Mouse (Mus musculus): ENCODE results near the gene Gm9639. TPM values are rescaled to one million over a fixed set of nuclear protein-coding genes. Genes with fewer than 3 reads are reported as not detected.

The Gm9639 gene
- polyA plus RNA-seq, 1 experiment from 2014 or later: not detected

Other genes starting within 250 kb of the Gm9639 start
- gene Pttg1ip, start 213.4 kb downstream of the Gm9639 start, polyA plus RNA-seq (2014; fragmentation: Nextera tagmentation; extraction: Ambion mirVana): 52.1 and 71.8 TPM in 2 replicates
- 253 and 287 TPM in 2 replicates for gene Sumo3, start 189.0 kb downstream of the Gm9639 start, polyA plus RNA-seq (2014; fragmentation: Nextera tagmentation; extraction: Ambion mirVana)
- 16.3 TPM in 1 of 2 replicates, not detected in the other for gene Gm49325, start 188.9 kb downstream of the Gm9639 start, polyA plus RNA-seq (2014; fragmentation: Nextera tagmentation; extraction: Ambion mirVana)
- 55.6 and 66.6 TPM in 2 replicates for gene Ube2g2, start 172.8 kb downstream of the Gm9639 start, polyA plus RNA-seq (2014; fragmentation: Nextera tagmentation; extraction: Ambion mirVana)
- 0.88 and 1.3 TPM in 2 replicates for gene Tspear, start 108.5 kb downstream of the Gm9639 start, polyA plus RNA-seq (2014; fragmentation: Nextera tagmentation; extraction: Ambion mirVana)
- gene Gm19402, start 104.3 kb downstream of the Gm9639 start, polyA plus RNA-seq (2014; fragmentation: Nextera tagmentation; extraction: Ambion mirVana): not detected in 2 replicates
- not detected in 2 replicates for gene Gm9508, start 97.8 kb downstream of the Gm9639 start, polyA plus RNA-seq (2014; fragmentation: Nextera tagmentation; extraction: Ambion mirVana)
- gene Gm10272, start 88.5 kb downstream of the Gm9639 start, polyA plus RNA-seq (2014; fragmentation: Nextera tagmentation; extraction: Ambion mirVana): not detected in 2 replicates
- not detected in 2 replicates for gene Gm10024, start 83.6 kb downstream of the Gm9639 start, polyA plus RNA-seq (2014; fragmentation: Nextera tagmentation; extraction: Ambion mirVana)
- not detected in 2 replicates for gene Gm10142, start 79.3 kb downstream of the Gm9639 start, polyA plus RNA-seq (2014; fragmentation: Nextera tagmentation; extraction: Ambion mirVana)
- not detected in 2 replicates for gene Krtap12-1, start 74.5 kb downstream of the Gm9639 start, polyA plus RNA-seq (2014; fragmentation: Nextera tagmentation; extraction: Ambion mirVana)
- gene Gm10100, start 68.6 kb downstream of the Gm9639 start, polyA plus RNA-seq (2014; fragmentation: Nextera tagmentation; extraction: Ambion mirVana): not detected in 2 replicates
- gene Gm18596, start 52.4 kb downstream of the Gm9639 start, polyA plus RNA-seq (2014; fragmentation: Nextera tagmentation; extraction: Ambion mirVana): not detected in 2 replicates
- not detected in 2 replicates for gene Gm9736, start 43.7 kb downstream of the Gm9639 start, polyA plus RNA-seq (2014; fragmentation: Nextera tagmentation; extraction: Ambion mirVana)
- gene Gm3233, start 35.4 kb downstream of the Gm9639 start, polyA plus RNA-seq (2014; fragmentation: Nextera tagmentation; extraction: Ambion mirVana): not detected in 2 replicates
- gene Gm3238, start 23.8 kb downstream of the Gm9639 start, polyA plus RNA-seq (2014; fragmentation: Nextera tagmentation; extraction: Ambion mirVana): not detected in 2 replicates
- gene Gm7138, start 18.1 kb downstream of the Gm9639 start, polyA plus RNA-seq (2014; fragmentation: Nextera tagmentation; extraction: Ambion mirVana): not detected in 2 replicates
- not detected in 2 replicates for gene Gm3250, start 12.5 kb downstream of the Gm9639 start, polyA plus RNA-seq (2014; fragmentation: Nextera tagmentation; extraction: Ambion mirVana)
- gene Gm7137, start 6.9 kb downstream of the Gm9639 start, polyA plus RNA-seq (2014; fragmentation: Nextera tagmentation; extraction: Ambion mirVana): not detected in 2 replicates
- gene Gm19668, start 4.1 kb upstream of the Gm9639 start, polyA plus RNA-seq (2014; fragmentation: Nextera tagmentation; extraction: Ambion mirVana): not detected in 2 replicates
- gene Gm9507, start 16.8 kb upstream of the Gm9639 start, polyA plus RNA-seq (2014; fragmentation: Nextera tagmentation; extraction: Ambion mirVana): not detected in 2 replicates
- gene Gm2696, start 19.6 kb upstream of the Gm9639 start, polyA plus RNA-seq (2014; fragmentation: Nextera tagmentation; extraction: Ambion mirVana): not detected in 2 replicates
- gene Krtap10-4, start 32.0 kb upstream of the Gm9639 start, polyA plus RNA-seq (2014; fragmentation: Nextera tagmentation; extraction: Ambion mirVana): not detected in 2 replicates
- gene Krtap10-10, start 40.9 kb upstream of the Gm9639 start, polyA plus RNA-seq (2014; fragmentation: Nextera tagmentation; extraction: Ambion mirVana): not detected in 2 replicates
- not detected in 2 replicates for gene Gm36176, start 51.7 kb upstream of the Gm9639 start, polyA plus RNA-seq (2014; fragmentation: Nextera tagmentation; extraction: Ambion mirVana)
- gene Gm10318, start 57.8 kb upstream of the Gm9639 start, polyA plus RNA-seq (2014; fragmentation: Nextera tagmentation; extraction: Ambion mirVana): not detected in 2 replicates
- not detected in 2 replicates for gene Gm3285, start 66.9 kb upstream of the Gm9639 start, polyA plus RNA-seq (2014; fragmentation: Nextera tagmentation; extraction: Ambion mirVana)
- 14.3 and 15.7 TPM in 2 replicates for gene Lrrc3, start 107.5 kb upstream of the Gm9639 start, polyA plus RNA-seq (2014; fragmentation: Nextera tagmentation; extraction: Ambion mirVana)
- gene Trpm2, start 175.5 kb upstream of the Gm9639 start, polyA plus RNA-seq (2014; fragmentation: Nextera tagmentation; extraction: Ambion mirVana): 3.6 TPM in 2 replicates
- gene 1810043G02Rik, start 183.4 kb upstream of the Gm9639 start, polyA plus RNA-seq (2014; fragmentation: Nextera tagmentation; extraction: Ambion mirVana): 41.0 and 45.3 TPM in 2 replicates
- gene Pfkl, start 215.0 kb upstream of the Gm9639 start, polyA plus RNA-seq (2014; fragmentation: Nextera tagmentation; extraction: Ambion mirVana): 88.0 and 97.8 TPM in 2 replicates
- gene Dnmt3l, start 246.9 kb upstream of the Gm9639 start, polyA plus RNA-seq (2014; fragmentation: Nextera tagmentation; extraction: Ambion mirVana): not detected in 2 replicates
- 0.09 TPM in 1 of 2 replicates, not detected in the other for gene Aire, start 248.5 kb upstream of the Gm9639 start, polyA plus RNA-seq (2014; fragmentation: Nextera tagmentation; extraction: Ambion mirVana)